Mouse (Mus musculus): Measurements from ENCODE around the gene Sumo3. TPM values are rescaled to one million over a fixed set of nuclear protein-coding genes. Genes with fewer than 3 reads are reported as not detected.

Sumo3 gene
- 314 and 336 TPM in 2 replicates for polyA plus RNA-seq (2014; fragmentation: Nextera tagmentation; extraction: Ambion mirVana)

GRCm38 (mm10) chr10:77605908-77606826, at the start of gene Sumo3, which contains the start of gene Gm49325:
TSS of gene Sumo3 (plus strand) at chr10:77606097.
TSS of gene Gm49325 (plus strand) at chr10:77606197.
- Histone ChIP-seq H3K36me3 (ENCODE audit: control insufficient read depth, insufficient read depth, low read length) (peaks cover 23% of the 10 kb centered on the region), H3K9ac (ENCODE audit: low read length) (peak within 1 kb of the TSS; percentile 87), H3K4me2 (ENCODE audit: low read length) (peak within 1 kb of the TSS; percentile 93), H3K27ac (ENCODE audit: low read depth) (peak within 1 kb of the TSS; percentile 98), H3K4me3 (ENCODE audit: low read depth, low read length) (peak within 1 kb of the TSS; percentile 83), H3K4me1 (replicated peaks; ENCODE audit: control insufficient read depth, insufficient read depth, low read length) (peaks cover 13% of the 10 kb centered on the region), H3K9me3 (ENCODE audit: control insufficient read depth, low read length) (no peaks in the 10 kb centered on the region), H3K27me3 (replicated peaks; ENCODE audit: control insufficient read depth, insufficient read depth, low read length) (no peaks in the 10 kb centered on the region)
- ATAC-seq (replicated peaks; ENCODE audit: low FRiP score, low TSS enrichment, low read depth) = peak; percentile 89
- 1% methylated on average over 119 of the region's 119 CpGs for WGBS
- DNase-seq (ENCODE audit: low spot score) = peak; percentile 99

- Histone ChIP-seq H3K9me3 (ENCODE audit: control insufficient read depth, low read length) (no peaks in the 10 kb centered on the region), H3K27ac (ENCODE audit: low read depth) (no peak overlapping the region), H3K9ac (ENCODE audit: low read length) (no peak overlapping the region), H3K36me3 (ENCODE audit: control insufficient read depth, insufficient read depth, low read length) (no peaks in the 10 kb centered on the region), H3K4me2 (ENCODE audit: low read length) (no peak overlapping the region), H3K27me3 (replicated peaks; ENCODE audit: control insufficient read depth, insufficient read depth, low read length) (no peaks in the 10 kb centered on the region), H3K4me1 (replicated peaks; ENCODE audit: control insufficient read depth, insufficient read depth, low read length) (no peaks in the 10 kb centered on the region), H3K4me3 (ENCODE audit: low read depth, low read length) (no peak overlapping the region)
- ATAC-seq (replicated peaks; ENCODE audit: low FRiP score, low TSS enrichment, low read depth) (no peak), DNase-seq (ENCODE audit: low spot score) (no peak)
- 87% methylated on average over 7 of the region's 7 CpGs for WGBS
Measured at GRCm38 (mm10) chr10:77556631-77557030, 49.3 kb upstream of the Sumo3 start.

GRCm38 (mm10) chr10:77557641-77558040, 48.3 kb upstream of the Sumo3 start:
- H3K9ac ChIP-seq (ENCODE audit: low read length) = no peak overlapping the region
- no peaks in the 10 kb centered on the region for H3K4me1 ChIP-seq (replicated peaks; ENCODE audit: control insufficient read depth, insufficient read depth, low read length)
- H3K4me2 ChIP-seq (ENCODE audit: low read length) = no peak overlapping the region
- ATAC-seq (replicated peaks; ENCODE audit: low FRiP score, low TSS enrichment, low read depth) (no peak), DNase-seq (ENCODE audit: low spot score) (no peak)
- H3K27ac ChIP-seq (ENCODE audit: low read depth) = no peak overlapping the region
- H3K36me3 ChIP-seq (ENCODE audit: control insufficient read depth, insufficient read depth, low read length) = no peaks in the 10 kb centered on the region
- H3K9me3 ChIP-seq (ENCODE audit: control insufficient read depth, low read length) = no peaks in the 10 kb centered on the region
- no peak overlapping the region for H3K4me3 ChIP-seq (ENCODE audit: low read depth, low read length)
- no peaks in the 10 kb centered on the region for H3K27me3 ChIP-seq (replicated peaks; ENCODE audit: control insufficient read depth, insufficient read depth, low read length)
- WGBS = 84% methylated on average over 4 of the region's 4 CpGs

- no peak overlapping the region for H3K4me2 ChIP-seq (ENCODE audit: low read length)
- no peak overlapping the region for H3K27ac ChIP-seq (ENCODE audit: low read depth)
- no peaks in the 10 kb centered on the region for H3K4me1 ChIP-seq (replicated peaks; ENCODE audit: control insufficient read depth, insufficient read depth, low read length)
- WGBS = 84% methylated on average over 11 of the region's 11 CpGs
- ATAC-seq (replicated peaks; ENCODE audit: low FRiP score, low TSS enrichment, low read depth) = no peak
- no peak overlapping the region for H3K9ac ChIP-seq (ENCODE audit: low read length)
- no peaks in the 10 kb centered on the region for H3K27me3 ChIP-seq (replicated peaks; ENCODE audit: control insufficient read depth, insufficient read depth, low read length)
- H3K4me3 ChIP-seq (ENCODE audit: low read depth, low read length) = no peak overlapping the region
- H3K9me3 ChIP-seq (ENCODE audit: control insufficient read depth, low read length) = no peaks in the 10 kb centered on the region
- no peak for DNase-seq (ENCODE audit: low spot score)
- H3K36me3 ChIP-seq (ENCODE audit: control insufficient read depth, insufficient read depth, low read length) = no peaks in the 10 kb centered on the region
Measured at GRCm38 (mm10) chr10:77560090-77560489, 45.8 kb upstream of the Sumo3 start.

- Histone ChIP-seq H3K27me3 (replicated peaks; ENCODE audit: control insufficient read depth, insufficient read depth, low read length) (no peaks in the 10 kb centered on the region), H3K4me1 (replicated peaks; ENCODE audit: control insufficient read depth, insufficient read depth, low read length) (no peaks in the 10 kb centered on the region), H3K4me3 (ENCODE audit: low read depth, low read length) (no peak overlapping the region), H3K9me3 (ENCODE audit: control insufficient read depth, low read length) (no peaks in the 10 kb centered on the region), H3K36me3 (ENCODE audit: control insufficient read depth, insufficient read depth, low read length) (no peaks in the 10 kb centered on the region), H3K9ac (ENCODE audit: low read length) (no peak overlapping the region), H3K27ac (ENCODE audit: low read depth) (no peak overlapping the region), H3K4me2 (ENCODE audit: low read length) (no peak overlapping the region)
- ATAC-seq (replicated peaks; ENCODE audit: low FRiP score, low TSS enrichment, low read depth) (no peak), DNase-seq (ENCODE audit: low spot score) (no peak)
- 91% methylated on average over 9 of the region's 9 CpGs for WGBS
Measured at GRCm38 (mm10) chr10:77560830-77561229, 45.1 kb upstream of the Sumo3 start.

GRCm38 (mm10) chr10:77561508-77561907, 44.4 kb upstream of the Sumo3 start:
- Histone ChIP-seq H3K4me3 (ENCODE audit: low read depth, low read length) (no peak overlapping the region), H3K27me3 (replicated peaks; ENCODE audit: control insufficient read depth, insufficient read depth, low read length) (no peaks in the 10 kb centered on the region), H3K9me3 (ENCODE audit: control insufficient read depth, low read length) (no peaks in the 10 kb centered on the region), H3K4me1 (replicated peaks; ENCODE audit: control insufficient read depth, insufficient read depth, low read length) (no peaks in the 10 kb centered on the region), H3K4me2 (ENCODE audit: low read length) (no peak overlapping the region), H3K27ac (ENCODE audit: low read depth) (no peak overlapping the region), H3K9ac (ENCODE audit: low read length) (no peak overlapping the region), H3K36me3 (ENCODE audit: control insufficient read depth, insufficient read depth, low read length) (no peaks in the 10 kb centered on the region)
- DNase-seq (ENCODE audit: low spot score) (no peak), ATAC-seq (replicated peaks; ENCODE audit: low FRiP score, low TSS enrichment, low read depth) (no peak)
- WGBS = 68% methylated on average over 2 of the region's 2 CpGs

GRCm38 (mm10) chr10:77565005-77565404, 40.9 kb upstream of the Sumo3 start:
- Histone ChIP-seq H3K36me3 (ENCODE audit: control insufficient read depth, insufficient read depth, low read length) (no peaks in the 10 kb centered on the region), H3K27ac (ENCODE audit: low read depth) (no peak overlapping the region), H3K4me3 (ENCODE audit: low read depth, low read length) (no peak overlapping the region), H3K4me1 (replicated peaks; ENCODE audit: control insufficient read depth, insufficient read depth, low read length) (0 out of 2 replicates have a peak, but pooled peaks cover 6% of the 10 kb centered on the region), H3K27me3 (replicated peaks; ENCODE audit: control insufficient read depth, insufficient read depth, low read length) (no peaks in the 10 kb centered on the region), H3K9ac (ENCODE audit: low read length) (no peak overlapping the region), H3K9me3 (ENCODE audit: control insufficient read depth, low read length) (no peaks in the 10 kb centered on the region), H3K4me2 (ENCODE audit: low read length) (no peak overlapping the region)
- no peak for DNase-seq (ENCODE audit: low spot score)
- no peak for ATAC-seq (replicated peaks; ENCODE audit: low FRiP score, low TSS enrichment, low read depth)
- 79% methylated on average over 8 of the region's 8 CpGs for WGBS

GRCm38 (mm10) chr10:77566651-77567050, 39.2 kb upstream of the Sumo3 start:
- Histone ChIP-seq H3K9ac (ENCODE audit: low read length) (no peak overlapping the region), H3K27ac (ENCODE audit: low read depth) (no peak overlapping the region)
- no peak for ATAC-seq (replicated peaks; ENCODE audit: low FRiP score, low TSS enrichment, low read depth)

More at GRCm38 (mm10) chr10:77566651-77567050, 39.2 kb upstream of the Sumo3 start:
- 41% methylated on average over 8 of the region's 8 CpGs for WGBS
- peak; percentile 84 for DNase-seq (ENCODE audit: low spot score)
- no peak overlapping the region for H3K4me2 ChIP-seq (ENCODE audit: low read length)
- H3K9me3 ChIP-seq (ENCODE audit: control insufficient read depth, low read length) = no peaks in the 10 kb centered on the region
- H3K4me1 ChIP-seq (replicated peaks; ENCODE audit: control insufficient read depth, insufficient read depth, low read length) = 0 out of 2 replicates have a peak, but pooled peaks cover 6% of the 10 kb centered on the region
- no peaks in the 10 kb centered on the region for H3K36me3 ChIP-seq (ENCODE audit: control insufficient read depth, insufficient read depth, low read length)
- H3K27me3 ChIP-seq (replicated peaks; ENCODE audit: control insufficient read depth, insufficient read depth, low read length) = no peaks in the 10 kb centered on the region
- H3K4me3 ChIP-seq (ENCODE audit: low read depth, low read length) = no peak overlapping the region
